Mouse (Mus musculus) bone marrow, adult 2 months (tissue): ENCODE data around the gene Wnk2. TPM values are rescaled to one million over a fixed set of nuclear protein-coding genes. Genes with fewer than 3 reads are reported as not detected.

Experiments
- H3K27ac ChIP-seq: fragments of 200-500 bp; 2 replicates; pipeline ENCODE4 v1.5.1; 2012; ENCODE audit warnings: low read depth, mild to moderate bottlenecking, control low read depth, inconsistent platforms, low read length; ENCODE audit not compliant: control insufficient read depth, poor library complexity, insufficient read depth
- H3K4me1 ChIP-seq: fragments of 200-500 bp; 2 replicates; pipeline ENCODE4 v1.6.1; 2011; ENCODE audit warnings: low read length; ENCODE audit not compliant: control insufficient read depth, insufficient read depth
- H3K4me3 ChIP-seq: fragments of 200-500 bp; replicated peaks from 2 replicates; pipeline ENCODE3; 2011; ENCODE audit warnings: mild to moderate bottlenecking, low read depth, low read length, control low read depth; ENCODE audit not compliant: control insufficient read depth
- CTCF ChIP-seq: fragments of 200-500 bp; IDR thresholded peaks from 2 replicates; pipeline ENCODE4 v1.5.1; 2011; ENCODE audit warnings: low read length, control low read depth; ENCODE audit not compliant: control insufficient read depth, insufficient read depth
- POLR2A ChIP-seq: fragments of 200-500 bp; IDR thresholded peaks from 2 replicates; pipeline ENCODE4 v1.6.1; 2011; ENCODE audit warnings: low read depth, mild to moderate bottlenecking, control low read depth, low read length, borderline replicate concordance; ENCODE audit not compliant: control insufficient read depth
- WGBS: fragments of 180-500 bp; shearing (Covaris S2); methylation state at CpG from one replicate; pipeline ENCODE4 v1.1.7; 2018; 5-methylcytosine and 5-hydroxymethylcytosine counted together
- polyA plus RNA-seq: library from polyadenylated mRNA; stranded (reverse); fragments of >200 nt; gene quantifications from 2 replicates; pipeline ENCODE4 v1.2.4, GENCODE M21; 2011; ENCODE audit warnings: low replicate concordance; ENCODE audit not compliant: missing spikeins, insufficient read depth, insufficient read length

The Wnk2 gene
- polyA plus RNA-seq, 1 experiment = not detected

DNA sequence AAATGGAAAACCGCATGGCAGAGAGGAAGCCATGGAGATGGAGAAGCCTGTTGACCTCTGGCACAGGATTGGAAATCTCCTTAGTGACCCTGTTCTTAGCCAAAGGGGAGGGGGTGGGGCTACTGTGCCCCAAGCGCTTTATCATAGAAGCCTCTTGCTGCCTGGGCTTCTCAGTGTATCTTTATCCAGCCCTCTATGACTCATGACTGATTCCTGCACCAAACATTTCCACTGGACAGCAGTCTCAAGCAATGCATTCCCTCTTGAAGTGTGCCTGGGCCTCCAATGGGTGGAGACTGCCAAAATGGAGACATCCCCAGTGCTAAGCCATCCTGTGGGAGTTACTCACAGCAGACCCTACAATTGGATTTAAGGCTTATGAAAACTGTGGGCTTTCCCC is 157.7 kb downstream of the Wnk2 start:
- 87% methylated on average over 2 of the region's 2 CpGs for WGBS
- TF ChIP-seq CTCF (no peak), POLR2A (no peak)
- no peaks in the 10 kb centered on the region for H3K4me1 ChIP-seq
- no peak overlapping the region for H3K27ac ChIP-seq
- no peak overlapping the region for H3K4me3 ChIP-seq

Other genes starting within 250 kb of the Wnk2 start
- 50.9 and 67.9 TPM in 2 replicates for gene Fam120a, start 180.0 kb downstream of the Wnk2 start, polyA plus RNA-seq
- gene Ninj1, start 39.5 kb upstream of the Wnk2 start, polyA plus RNA-seq = 21.4 and 36.6 TPM in 2 replicates
- 27.5 and 41.1 TPM in 2 replicates for gene Card19, start 68.0 kb upstream of the Wnk2 start, polyA plus RNA-seq
- 3.0 and 10.2 TPM in 2 replicates for gene Susd3, start 100.7 kb upstream of the Wnk2 start, polyA plus RNA-seq
- 10.9 and 31.9 TPM in 2 replicates for gene Fgd3, start 172.3 kb upstream of the Wnk2 start, polyA plus RNA-seq
- 12.1 and 23.2 TPM in 2 replicates for gene Bicd2, start 193.6 kb upstream of the Wnk2 start, polyA plus RNA-seq